Comparison of ENCODE assay signal across 11 mouse cellular contexts in the genomic region with DNA sequence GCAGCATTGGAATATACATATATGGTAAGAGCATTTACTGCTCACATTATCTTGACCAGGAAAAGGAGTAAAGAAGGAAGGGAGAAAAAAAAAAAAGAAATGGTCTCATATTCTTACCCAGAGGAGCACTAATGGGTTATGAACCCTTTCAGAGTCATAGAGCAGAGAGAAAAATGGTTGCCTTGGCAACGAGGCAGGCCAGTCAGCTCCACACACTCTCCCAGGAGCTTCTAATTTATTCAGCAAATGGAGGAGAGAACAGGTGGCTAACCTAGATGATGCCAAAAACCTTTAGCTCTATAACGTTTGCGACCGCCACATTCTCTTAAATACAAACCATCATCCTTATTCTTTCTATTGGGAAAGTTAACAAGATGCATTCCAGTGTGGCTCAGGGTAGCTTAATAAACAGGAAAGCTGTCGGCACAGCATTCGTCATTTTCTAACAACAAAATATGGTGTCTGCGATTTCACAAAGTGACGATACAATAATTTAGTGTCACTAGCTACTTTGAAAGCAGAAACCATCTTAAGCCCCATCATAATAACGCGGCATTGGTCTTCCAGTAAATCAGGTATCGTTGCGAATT.
DNase-seq lines count a peak whose midpoint lies in the region; ATAC-seq lines count a peak whose summit lies in the region.
"Had no signal": no experiment of that assay in that cellular context is flagged by ENCODE, and none has a peak within 500 bp of the region (broad histone marks: within the 10 kb centered on the region; RNA-seq: fewer than 3 reads in every experiment).

No protein-coding gene starts in this region.

- 50% methylated on average over 12 of the region's 12 CpGs for WGBS in forebrain, embryonic 15.5 days
- 53% methylated on average over 12 of the region's 12 CpGs for whole genome bisulfite sequencing in neural tube, embryonic 13.5 days

- no peak for DNase-seq in frontal cortex, postnatal 25 days (ENCODE audit: low spot score in 2 of 2)
- peak; percentile 55 to 74 for DNase-seq in layer of hippocampus, postnatal 14 days (ENCODE audit: low spot score in 2 of 2)
- DNase-seq in lung, adult 18-20 months = no peak
- no peak for DNase-seq in lung, postnatal 25 days (ENCODE audit: low spot score)
- DNase-seq: kidney, adult 11 months had no signal

- H3K4me1 ChIP-seq in forebrain, embryonic 15.5 days = peaks cover 17% of the 10 kb centered on the region
- H3K4me1 ChIP-seq in neural tube, embryonic 13.5 days (replicated peaks) = peaks cover 35% of the 10 kb centered on the region
- H3K4me1 ChIP-seq: embryonic facial prominence, embryonic 12.5 days had no signal

- peak overlapping the region; percentile 76 for H3K27ac ChIP-seq in forebrain, embryonic 15.5 days (replicated peaks)
- H3K27ac ChIP-seq in neural tube, embryonic 13.5 days (replicated peaks) = peak overlapping the region; percentile 85
- H3K27ac ChIP-seq: embryonic facial prominence, embryonic 12.5 days had no signal

- H3K9me3 ChIP-seq in forebrain, embryonic 15.5 days = no peaks in the 10 kb centered on the region
- H3K9me3 ChIP-seq in neural tube, embryonic 13.5 days = no peaks in the 10 kb centered on the region; the same call in 1 of the 2 replicates
- H3K9me3 ChIP-seq: embryonic facial prominence, embryonic 12.5 days had no signal

- H3K36me3 ChIP-seq in forebrain, embryonic 15.5 days = no peaks in the 10 kb centered on the region
- no peaks in the 10 kb centered on the region for H3K36me3 ChIP-seq in neural tube, embryonic 13.5 days
- H3K36me3 ChIP-seq: embryonic facial prominence, embryonic 12.5 days had no signal

- ATAC-seq in frontal cortex, adult (ENCODE audit: low TSS enrichment) = peak; percentile 99
- ATAC-seq in forebrain, embryonic 15.5 days (replicated peaks) = peak; percentile 96
- peak; percentile 96 for ATAC-seq in neural tube, embryonic 13.5 days (ENCODE audit: low read depth)
- ATAC-seq in CD4-positive, CD25-positive, alpha-beta regulatory T cell, adult 4 months = no peak

- peak overlapping the region; percentile 11 for H3K4me2 ChIP-seq in forebrain, embryonic 15.5 days (replicated peaks)
- H3K4me2 ChIP-seq in neural tube, embryonic 13.5 days = peak overlapping the region; percentile 32
- H3K4me2 ChIP-seq: embryonic facial prominence, embryonic 12.5 days had no signal

- no peaks in the 10 kb centered on the region for H3K27me3 ChIP-seq in forebrain, embryonic 15.5 days
- H3K27me3 ChIP-seq in neural tube, embryonic 13.5 days = no peaks in the 10 kb centered on the region
- H3K27me3 ChIP-seq: CH12.LX; embryonic facial prominence, embryonic 12.5 days had no signal

- H3K9ac ChIP-seq in forebrain, embryonic 15.5 days (replicated peaks) = no peak overlapping the region
- no peak overlapping the region for H3K9ac ChIP-seq in neural tube, embryonic 13.5 days
- H3K9ac ChIP-seq: embryonic facial prominence, embryonic 12.5 days had no signal

- H3K4me3 ChIP-seq in forebrain, embryonic 15.5 days = no peak overlapping the region
- no peak overlapping the region for H3K4me3 ChIP-seq in neural tube, embryonic 13.5 days
- H3K4me3 ChIP-seq: embryonic facial prominence, embryonic 12.5 days had no signal

Comparison
In these comparisons a context has a peak if more than half of its experiments do, and no peak if none do; other contexts are left out.
1. DNase-seq: peak in layer of hippocampus, postnatal 14 days (2 of 2); none in frontal cortex, postnatal 25 days (0 of 2), lung, adult 18-20 months (0 of 2) and lung, postnatal 25 days (single experiment).